Mouse (Mus musculus) T-helper 17 cell (primary cell): ENCODE data around the gene Uso1.

Experiments
- in situ Hi-C, 2 experiments: fragments of 300-600 bp; cut with MboI, MseI; formaldehyde crosslinking; loops; 1 replicate in 1 of 2; 2 replicates in 1 of 2; pipeline ENCODE4 v1.15.1; 2025; ENCODE audit warnings: high pct_unique_total_duplicates in 2 of 2

Gene Uso1

DNA sequence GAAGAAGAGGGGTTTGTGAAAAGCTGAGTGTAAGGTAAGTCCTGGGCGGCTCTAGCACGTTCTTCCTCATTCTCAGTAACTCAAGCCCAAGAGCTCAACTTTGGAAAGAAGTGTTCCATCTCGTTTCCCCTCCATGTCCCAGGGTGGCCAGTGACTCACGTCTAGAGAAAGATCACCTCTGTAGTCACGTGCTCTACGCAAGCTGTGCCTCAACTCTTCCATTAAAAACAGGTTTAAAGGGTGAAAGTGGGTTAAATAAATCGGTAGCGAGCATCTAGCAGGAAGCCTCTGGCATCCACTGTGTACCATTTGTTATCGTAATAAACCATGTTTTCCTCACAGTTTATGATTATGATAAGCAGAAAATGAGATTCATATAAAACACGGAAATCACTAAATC lies 94.1 kb downstream of the Uso1 start:
- in situ Hi-C loops = loop anchor here in 1 of 2 experiments (10.0 kb wide), 1 partner anchor 717 kb away; the partner anchor contains the start of gene Parm1

DNA sequence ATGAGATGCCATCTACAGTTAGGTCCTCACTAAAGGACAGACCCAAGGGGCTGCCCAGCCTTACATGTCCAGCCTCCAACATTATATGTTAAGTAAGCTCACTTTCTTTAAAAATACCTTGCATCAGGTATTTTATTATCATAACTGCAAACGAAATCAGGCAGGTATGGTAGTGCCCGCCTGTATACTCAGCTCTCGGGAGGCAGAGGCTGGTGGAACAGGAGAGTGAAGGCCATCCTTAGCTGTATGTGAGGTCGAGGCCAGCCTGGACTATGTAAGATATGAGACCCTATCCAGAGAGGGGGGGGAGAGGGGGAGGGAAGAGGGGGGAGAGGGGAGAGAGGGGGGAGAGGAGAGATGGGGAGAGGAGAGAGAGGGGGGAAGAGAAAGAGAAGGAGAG lies 95.6 kb downstream of the Uso1 start:
- in situ Hi-C loops = loop anchor here in 1 of 2 experiments (10.0 kb wide), 1 partner anchor 719 kb away; the partner anchor contains the start of gene Parm1

DNA sequence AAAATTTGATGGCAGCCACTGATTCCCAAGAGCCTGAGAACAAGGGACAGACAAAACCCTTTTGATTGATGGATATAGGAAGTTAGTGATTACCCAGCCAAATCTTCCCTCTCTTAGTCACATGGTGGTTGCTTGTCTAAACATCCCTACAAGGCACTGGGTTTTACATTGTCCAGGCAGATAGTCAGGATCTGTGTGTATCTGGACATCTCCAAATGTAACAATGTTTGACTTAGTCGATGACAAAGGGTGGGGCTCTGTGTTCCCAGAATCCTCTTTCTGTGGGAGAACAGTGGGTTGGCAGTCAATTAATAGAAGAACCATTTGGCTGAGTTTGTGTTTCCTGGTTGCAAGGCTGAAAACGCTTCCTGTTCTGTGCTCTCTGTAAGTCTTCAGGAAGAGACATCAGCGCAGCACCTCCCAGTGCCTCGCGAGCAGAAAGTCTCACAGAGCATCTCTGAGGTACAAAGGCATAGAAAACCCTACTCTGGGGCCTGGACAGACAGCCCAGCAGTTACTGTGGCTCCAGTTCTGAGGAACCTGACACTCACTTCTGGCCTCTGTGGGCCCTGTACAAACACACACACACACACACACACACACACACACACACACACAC lies 97.3 kb downstream of the Uso1 start:
- in situ Hi-C loops = loop anchor here (5.0 to 10.0 kb wide), 2 partner anchors 48 to 720 kb away; partner anchors contain the start of gene Parm1 (in 1 of the 2)

DNA sequence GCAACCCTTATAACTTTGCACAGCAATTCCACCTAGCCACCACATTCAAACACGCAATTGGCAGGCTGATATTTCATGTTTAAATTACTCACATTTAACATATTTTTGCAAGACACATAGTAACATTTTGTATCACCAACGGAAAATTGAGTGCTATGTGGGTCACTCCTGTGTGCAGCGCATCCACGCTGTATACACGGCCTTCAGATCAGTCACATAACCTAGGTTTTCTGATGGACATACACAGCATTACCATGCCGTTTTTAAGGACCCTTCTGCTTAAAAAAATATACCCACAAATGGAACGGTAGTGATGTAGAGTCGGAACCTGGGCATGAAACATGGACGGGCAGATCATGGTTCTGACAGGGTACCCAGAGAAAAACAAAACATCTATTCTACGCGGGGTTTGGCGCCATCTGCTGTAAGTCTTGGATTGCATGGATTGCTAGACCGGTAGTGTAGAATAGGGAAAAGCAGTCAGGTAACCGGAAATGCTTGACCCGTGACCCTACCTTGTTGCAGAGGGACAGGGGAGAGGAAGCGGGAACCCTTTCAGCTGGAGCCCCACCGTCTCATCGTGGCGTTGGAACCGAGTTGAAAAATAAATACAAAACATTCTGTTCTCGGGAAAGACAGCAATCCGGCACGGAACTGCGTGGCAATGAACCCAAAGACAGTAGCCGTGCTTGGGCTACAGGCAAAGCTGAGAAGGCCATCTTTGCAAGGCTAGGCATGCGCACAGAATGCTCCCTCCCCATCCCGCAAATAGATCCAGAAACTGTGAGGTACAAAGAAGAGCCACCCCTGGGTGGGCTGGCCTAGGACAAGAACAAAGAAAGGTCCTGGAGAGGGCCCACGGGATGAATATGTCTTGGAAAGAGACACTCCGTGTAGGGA lies 101.8 kb downstream of the Uso1 start:
- in situ Hi-C loops = loop anchor here (5.0 to 10.0 kb wide), 2 partner anchors 52 to 725 kb away; partner anchors contain the start of gene Parm1 (in 1 of the 2)

DNA sequence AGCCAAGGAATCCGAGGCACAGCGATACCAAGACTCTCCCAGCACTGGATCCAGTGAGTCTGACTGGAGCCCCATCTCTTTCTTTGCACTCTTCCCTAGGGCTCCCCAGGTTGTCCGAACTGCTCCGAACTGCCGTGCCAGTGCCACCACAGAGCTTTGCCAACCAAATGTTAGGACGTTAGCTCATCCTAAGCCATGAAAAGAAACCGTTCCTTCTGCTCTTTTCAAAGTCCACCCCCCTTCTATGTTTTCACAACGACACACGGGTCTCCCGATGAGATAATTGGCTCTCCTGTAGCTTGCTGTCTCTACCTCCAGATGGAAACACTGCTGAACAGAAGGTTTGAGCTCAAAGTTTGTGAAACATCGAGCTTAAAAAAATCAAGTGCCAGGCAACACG lies 103.0 kb downstream of the Uso1 start:
- in situ Hi-C loops = no loop called here

DNA sequence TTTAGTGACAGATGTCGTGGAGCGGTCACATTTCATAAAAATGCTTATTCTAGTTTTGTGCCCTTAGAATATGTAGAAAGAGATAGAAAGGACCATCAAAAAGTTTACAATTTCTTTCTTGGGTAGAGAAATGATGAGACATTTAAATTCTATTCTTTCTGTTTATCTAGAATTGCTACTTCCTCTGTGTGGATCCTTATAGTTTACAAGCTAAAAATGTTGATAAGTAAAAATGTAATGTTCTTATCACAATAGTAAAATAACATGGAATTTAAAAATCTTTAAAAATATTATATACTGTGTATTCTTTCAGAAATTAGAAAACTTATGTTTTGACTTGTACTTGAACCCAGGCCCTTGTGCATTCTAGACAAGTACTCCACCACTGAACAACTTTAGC lies 107.2 kb downstream of the Uso1 start:
- in situ Hi-C loops = no loop called here

DNA sequence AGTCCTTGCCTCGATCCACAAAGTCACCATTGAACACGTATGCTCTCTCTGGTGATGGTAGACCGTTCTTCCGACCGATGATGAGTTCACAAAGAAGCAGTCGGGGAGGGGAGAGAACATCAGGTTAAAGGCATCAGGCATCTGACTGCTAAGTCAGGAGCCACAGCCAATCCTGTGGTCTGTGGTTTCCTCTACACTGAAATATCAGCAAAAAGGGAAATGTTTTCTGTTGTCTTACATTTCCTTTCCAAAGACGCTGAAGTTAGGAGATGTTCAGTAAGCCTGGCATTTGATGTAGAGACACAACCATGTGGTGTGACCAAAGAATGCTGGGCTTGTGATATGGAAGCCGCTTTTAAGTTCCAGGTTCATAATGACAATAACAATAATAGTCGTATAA lies 107.7 kb downstream of the Uso1 start:
- in situ Hi-C loops = no loop called here

DNA sequence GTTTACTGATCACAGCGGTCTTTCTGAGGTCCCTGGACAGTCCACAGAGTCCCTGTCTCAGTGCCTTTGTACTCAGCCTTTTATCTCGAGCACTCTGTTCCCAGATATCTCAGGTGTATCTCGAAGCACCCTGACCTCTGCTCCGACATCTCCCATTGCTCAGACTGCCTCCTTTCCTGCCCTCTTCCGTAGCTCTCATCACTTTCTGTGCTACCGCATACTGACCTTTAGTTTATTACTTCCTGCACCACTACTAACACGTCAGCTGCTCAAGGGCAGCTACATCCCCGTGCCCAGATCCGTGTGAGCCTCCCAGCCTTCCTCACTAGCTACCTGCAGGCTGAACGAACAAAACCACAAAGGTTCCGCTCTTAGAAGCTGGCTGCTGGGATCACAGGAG lies 110.9 kb downstream of the Uso1 start:
- in situ Hi-C loops = no loop called here

DNA sequence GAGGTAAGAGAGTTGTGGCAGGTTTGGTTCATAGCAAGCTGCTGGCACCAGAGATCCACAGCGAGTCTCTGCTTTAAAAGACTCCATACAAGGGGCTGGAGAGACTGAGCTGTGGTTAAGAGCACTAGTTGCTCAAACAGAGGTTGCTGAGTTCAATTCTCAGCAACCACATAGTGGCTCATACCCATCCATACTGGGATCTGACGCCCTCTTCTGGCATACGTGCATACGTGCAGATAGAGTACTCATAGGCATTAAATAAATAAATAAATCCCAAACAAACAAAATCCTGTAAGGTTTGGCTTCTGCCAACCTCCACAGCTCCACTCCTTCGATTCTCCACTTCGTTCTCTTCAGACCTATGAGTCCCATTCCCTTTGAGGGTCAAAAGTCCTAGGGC lies 114.3 kb downstream of the Uso1 start:
- in situ Hi-C loops = no loop called here
